ENCODE assay signal across 10 mouse cellular contexts in genomic region chr3:104791017-104791416, GRCm38 (mm10). TPM values are rescaled to one million over a fixed set of nuclear protein-coding genes. Genes with fewer than 3 reads are reported as not detected.
DNase-seq lines count a peak whose midpoint lies in the region; ATAC-seq and TF ChIP-seq lines count a peak whose summit lies in the region.
"Had no signal": no experiment of that assay in that cellular context is flagged by ENCODE, and none has a peak within 500 bp of the region (broad histone marks: within the 10 kb centered on the region; RNA-seq: fewer than 3 reads in every experiment).

No protein-coding gene starts in this region.

- H3K4me2 ChIP-seq in forebrain, embryonic 12.5 days, result peak overlapping the region; percentile 95
- peak overlapping the region; percentile 86 for H3K4me2 ChIP-seq in intestine, postnatal 0 days (replicated peaks; ENCODE audit: low read depth)
- H3K4me2 ChIP-seq in neural tube, embryonic 14.5 days (ENCODE audit: low read depth, low read length), result peak overlapping the region; percentile 94

- H3K4me1 ChIP-seq in forebrain, embryonic 12.5 days, result peaks cover 60% of the 10 kb centered on the region
- H3K4me1 ChIP-seq in intestine, postnatal 0 days (replicated peaks; ENCODE audit: control insufficient read depth, insufficient read depth, low read length), result peaks cover 21% of the 10 kb centered on the region
- H3K4me1 ChIP-seq in neural tube, embryonic 14.5 days (ENCODE audit: control insufficient read depth, insufficient read depth, low read length), result peaks cover 11% of the 10 kb centered on the region; the same call in 1 of the 2 replicates

- 35% methylated on average over 4 of the region's 4 CpGs for WGBS in forebrain, embryonic 12.5 days
- 38% methylated on average over 4 of the region's 4 CpGs for WGBS in intestine, postnatal 0 days
- WGBS in neural tube, embryonic 14.5 days, result 29% methylated on average over 4 of the region's 4 CpGs

- ATAC-seq in forebrain, embryonic 12.5 days (ENCODE audit: low FRiP score), result no peak
- ATAC-seq in intestine, postnatal 0 days, result no peak
- ATAC-seq in neural tube, embryonic 14.5 days (ENCODE audit: low read depth), result no peak

- H3K4me3 ChIP-seq in left cerebral cortex, adult 2 months, result no peak overlapping the region
- H3K4me3 ChIP-seq in forebrain, embryonic 12.5 days (replicated peaks), result peak overlapping the region; percentile 62; the same call in 1 of the 2 replicates
- peak overlapping the region; percentile 80; the same call in 1 of the 2 replicates for H3K4me3 ChIP-seq in intestine, postnatal 0 days (ENCODE audit: low read depth, low read length)
- H3K4me3 ChIP-seq in neural tube, embryonic 14.5 days (ENCODE audit: low read depth, low read length), result no peak overlapping the region

- DNase-seq in left cerebral cortex, adult 2 months (ENCODE audit: extremely low spot score in 1 of 2, low spot score in 2 of 2), result no peak
- DNase-seq in left cerebral cortex, postnatal 36 days (ENCODE audit: low spot score in 2 of 2), result no peak
- no peak for DNase-seq in cerebellum, adult 11 months
- DNase-seq in spleen, postnatal 14 days (ENCODE audit: low spot score in 2 of 2), result no peak
- no peak for DNase-seq in gastrocnemius, postnatal 36 days
- DNase-seq: cerebellum, adult 9-11 months had no signal

- intact Hi-C loops in left cerebral cortex, adult 2 months (cut with DNase I), result no loop called here
- intact Hi-C loops in left cerebral cortex, postnatal 36 days (cut with DNase I), result loop anchor here (5.0 kb wide), 1 partner anchor 266 kb away; no protein-coding TSS in a partner anchor
- intact Hi-C loops in gastrocnemius, postnatal 36 days (cut with DNase I), result loop anchor here (2.0 kb wide), 1 partner anchor 28 kb away; the partner anchor contains the start of gene Mov10

- H3K27me3 ChIP-seq in forebrain, embryonic 12.5 days, result peaks cover 12% of the 10 kb centered on the region
- no peaks in the 10 kb centered on the region for H3K27me3 ChIP-seq in intestine, postnatal 0 days (replicated peaks; ENCODE audit: control insufficient read depth, insufficient read depth, low read length)
- peaks cover 2% of the 10 kb centered on the region; the same call in 1 of the 2 replicates for H3K27me3 ChIP-seq in neural tube, embryonic 14.5 days (ENCODE audit: control insufficient read depth, insufficient read depth, low read length)

- peak overlapping the region; percentile 70 for H3K27ac ChIP-seq in left cerebral cortex, adult 2 months
- H3K27ac ChIP-seq in forebrain, embryonic 12.5 days, result peak overlapping the region; percentile 6; the same call in 1 of the 2 replicates
- peak overlapping the region; percentile 93 for H3K27ac ChIP-seq in intestine, postnatal 0 days (ENCODE audit: low read depth, low read length)
- no peak overlapping the region for H3K27ac ChIP-seq in neural tube, embryonic 14.5 days (ENCODE audit: low read depth, low read length)

- no peaks in the 10 kb centered on the region for H3K9me3 ChIP-seq in forebrain, embryonic 12.5 days
- H3K9me3 ChIP-seq in intestine, postnatal 0 days (ENCODE audit: control insufficient read depth), result no peaks in the 10 kb centered on the region
- H3K9me3 ChIP-seq in neural tube, embryonic 14.5 days (ENCODE audit: control insufficient read depth, low read length), result no peaks in the 10 kb centered on the region

- no peak for TF ChIP-seq CTCF in left cerebral cortex, adult 2 months (IDR thresholded peaks at IDR 0.05)
- TF ChIP-seq CTCF in intestine, postnatal 0 days (IDR thresholded peaks at IDR 0.05; ENCODE audit: low read depth), result no peak

- H3K36me3 ChIP-seq in forebrain, embryonic 12.5 days (replicated peaks), result peaks cover 13% of the 10 kb centered on the region
- H3K36me3 ChIP-seq in intestine, postnatal 0 days (ENCODE audit: control insufficient read depth, insufficient read depth), result peaks cover 32% of the 10 kb centered on the region
- no peaks in the 10 kb centered on the region for H3K36me3 ChIP-seq in neural tube, embryonic 14.5 days (ENCODE audit: control insufficient read depth, insufficient read depth, low read length)

- peak overlapping the region; percentile 73; the same call in 1 of the 2 replicates for H3K9ac ChIP-seq in forebrain, embryonic 12.5 days
- H3K9ac ChIP-seq in intestine, postnatal 0 days (ENCODE audit: low read depth, low read length), result peak overlapping the region; percentile 37; the same call in 1 of the 2 replicates
- H3K9ac ChIP-seq in neural tube, embryonic 14.5 days (replicated peaks; ENCODE audit: low read depth, low read length), result no peak overlapping the region

RNA-seq across cellular contexts. Expression of gene Rhoc, which starts 2.8 kb away (rescaled TPM):
- 10 to 100 TPM; 27.9 to 29.3 TPM for total RNA-seq in left cerebral cortex, adult 2 months (2021)
- 10 to 100 TPM; 24.4 to 29.0 TPM for total RNA-seq in left cerebral cortex, postnatal 36 days (2021)
- 69.5 and 73.1 TPM in 2 replicates for polyA plus RNA-seq in forebrain, embryonic 12.5 days (2016; fragmentation: Nextera tagmentation; extraction: Ambion mirVana)
- 316 and 320 TPM in 2 replicates for polyA plus RNA-seq in intestine, postnatal 0 days (2015; fragmentation: Nextera tagmentation; extraction: Ambion mirVana)
- polyA plus RNA-seq in neural tube, embryonic 14.5 days (2014; fragmentation: Nextera tagmentation; extraction: Ambion mirVana), result 40.1 and 64.1 TPM in 2 replicates
- 10 to 100 TPM; 31.8 to 39.4 TPM for total RNA-seq in gastrocnemius, postnatal 36 days (2021)

RNA-seq across cellular contexts. Expression of gene Fam19a3, which starts 9.4 kb away (rescaled TPM):
- under 1 TPM in 1 of 2 experiments, not detected in 1; 0.07 TPM for total RNA-seq in left cerebral cortex, adult 2 months (2021)
- total RNA-seq in left cerebral cortex, postnatal 36 days (2021), result under 1 TPM in 1 of 2 experiments, not detected in 1; 0.07 TPM
- polyA plus RNA-seq in forebrain, embryonic 12.5 days (2016; fragmentation: Nextera tagmentation; extraction: Ambion mirVana), result 0.23 TPM in 1 of 2 replicates, not detected in the other
- polyA plus RNA-seq in intestine, postnatal 0 days (2015; fragmentation: Nextera tagmentation; extraction: Ambion mirVana), result 0.05 and 0.22 TPM in 2 replicates
- 0.06 TPM in 1 of 2 replicates, not detected in the other for polyA plus RNA-seq in neural tube, embryonic 14.5 days (2014; fragmentation: Nextera tagmentation; extraction: Ambion mirVana)
- total RNA-seq in gastrocnemius, postnatal 36 days (2021), result 1 to 10 TPM; 3.9 to 4.4 TPM
- total RNA-seq: neutrophil, adult 5-6 weeks had no signal

RNA-seq across cellular contexts. Expression of gene Ppm1j, which starts 10.2 kb away (rescaled TPM):
- total RNA-seq in left cerebral cortex, adult 2 months (2021), result 1 to 10 TPM in 1 of 2 experiments, under 1 TPM in 1; 0.72 to 1.2 TPM
- total RNA-seq in left cerebral cortex, postnatal 36 days (2021), result 1 to 10 TPM in 1 of 2 experiments, under 1 TPM in 1; 0.54 to 1.2 TPM
- 1.0 and 1.5 TPM in 2 replicates for polyA plus RNA-seq in forebrain, embryonic 12.5 days (2016; fragmentation: Nextera tagmentation; extraction: Ambion mirVana)
- polyA plus RNA-seq in intestine, postnatal 0 days (2015; fragmentation: Nextera tagmentation; extraction: Ambion mirVana), result 22.3 and 24.4 TPM in 2 replicates
- polyA plus RNA-seq in neural tube, embryonic 14.5 days (2014; fragmentation: Nextera tagmentation; extraction: Ambion mirVana), result 0.23 and 3.1 TPM in 2 replicates
- total RNA-seq in gastrocnemius, postnatal 36 days (2021), result 10 to 100 TPM; 30.5 to 40.0 TPM
- total RNA-seq: neutrophil, adult 5-6 weeks had no signal

RNA-seq across cellular contexts. Expression of gene Mov10, which starts 27.3 kb away (rescaled TPM):
- total RNA-seq in left cerebral cortex, adult 2 months (2021), result 10 to 100 TPM; 10.5 to 10.9 TPM
- 10 to 100 TPM in 1 of 2 experiments, 1 to 10 TPM in 1; 4.9 to 14.3 TPM for total RNA-seq in left cerebral cortex, postnatal 36 days (2021)
- 15.7 and 20.6 TPM in 2 replicates for polyA plus RNA-seq in forebrain, embryonic 12.5 days (2016; fragmentation: Nextera tagmentation; extraction: Ambion mirVana)
- 144 and 157 TPM in 2 replicates for polyA plus RNA-seq in intestine, postnatal 0 days (2015; fragmentation: Nextera tagmentation; extraction: Ambion mirVana)
- 3.8 and 7.4 TPM in 2 replicates for polyA plus RNA-seq in neural tube, embryonic 14.5 days (2014; fragmentation: Nextera tagmentation; extraction: Ambion mirVana)
- total RNA-seq in gastrocnemius, postnatal 36 days (2021), result 1 to 10 TPM; 1.3 to 1.7 TPM

Comparison
In these comparisons a context has a peak if more than half of its experiments do, and no peak if none do; other contexts are left out.
1. H3K4me3 ChIP-seq: peak in forebrain, embryonic 12.5 days (single experiment) and intestine, postnatal 0 days (single experiment); none in left cerebral cortex, adult 2 months (single experiment) and neural tube, embryonic 14.5 days (single experiment).
2. RNA of gene Fam19a3, which starts 9.4 kb away (total RNA-seq): 3.9 to 4.4 TPM in gastrocnemius, postnatal 36 days; 0.07 TPM in left cerebral cortex, postnatal 36 days and 0.07 TPM in left cerebral cortex, adult 2 months; every median in the first group is over 4 times any median in the second.
3. RNA of gene Ppm1j, which starts 10.2 kb away (total RNA-seq): 30.5 to 40.0 TPM in gastrocnemius, postnatal 36 days; 0.54 to 1.2 TPM in left cerebral cortex, postnatal 36 days and 0.72 to 1.2 TPM in left cerebral cortex, adult 2 months; every median in the first group is over 10 times any median in the second.
4. Peak in every context shown above with its lines, with median percentiles within 50 percentile points of each other: H3K4me2 ChIP-seq.